Mouse (Mus musculus): ENCODE measurements at regions not wholly inside any gene's neighbourhood (a gene's known extent, or its start where the extent isn't known, plus 50 kb on each side); places are given as distances from the start of the nearest gene placed in this dataset.

DNA sequence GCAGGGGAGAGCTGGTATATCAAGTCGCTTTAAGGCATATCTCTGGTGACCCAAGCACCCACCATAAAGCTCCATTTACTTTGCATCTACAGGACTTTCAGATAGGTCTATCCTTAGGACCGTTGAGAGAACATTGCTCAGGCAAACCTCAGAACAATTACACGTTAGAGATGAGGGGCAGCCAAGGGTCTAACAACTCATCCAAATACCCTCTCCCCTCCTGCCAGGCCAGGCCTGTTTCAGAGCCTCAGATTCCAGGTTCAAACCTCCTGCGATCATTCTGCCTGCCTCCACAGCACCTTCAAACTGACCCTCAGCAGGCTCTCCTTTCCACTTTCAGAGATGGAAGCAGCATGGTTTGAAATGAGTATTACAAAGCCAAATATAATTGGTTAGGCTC, 331.0 kb upstream of the Zfp637 start:
- H3K27me3 ChIP-seq (replicated peaks; ENCODE audit: control insufficient read depth, insufficient read depth, low read length), result no peaks in the 10 kb centered on the region
- H3K4me1 ChIP-seq (replicated peaks; ENCODE audit: control insufficient read depth, insufficient read depth, low read length), result no peaks in the 10 kb centered on the region
- no peaks in the 10 kb centered on the region for H3K9me3 ChIP-seq (ENCODE audit: control insufficient read depth)
- H3K4me3 ChIP-seq (ENCODE audit: low read depth, low read length), result no peak overlapping the region
- no peak overlapping the region for H3K4me2 ChIP-seq (replicated peaks; ENCODE audit: low read depth)
- no peaks in the 10 kb centered on the region for H3K36me3 ChIP-seq (ENCODE audit: control insufficient read depth, insufficient read depth)
- H3K27ac ChIP-seq (ENCODE audit: low read depth, low read length), result no peak overlapping the region
- ATAC-seq, result no peak
- WGBS, result 87% methylated on average over 4 of the region's 4 CpGs
- H3K9ac ChIP-seq (ENCODE audit: low read depth, low read length), result no peak overlapping the region
- TF ChIP-seq CTCF (IDR thresholded peaks at IDR 0.05; ENCODE audit: low read depth), result no peak

DNA sequence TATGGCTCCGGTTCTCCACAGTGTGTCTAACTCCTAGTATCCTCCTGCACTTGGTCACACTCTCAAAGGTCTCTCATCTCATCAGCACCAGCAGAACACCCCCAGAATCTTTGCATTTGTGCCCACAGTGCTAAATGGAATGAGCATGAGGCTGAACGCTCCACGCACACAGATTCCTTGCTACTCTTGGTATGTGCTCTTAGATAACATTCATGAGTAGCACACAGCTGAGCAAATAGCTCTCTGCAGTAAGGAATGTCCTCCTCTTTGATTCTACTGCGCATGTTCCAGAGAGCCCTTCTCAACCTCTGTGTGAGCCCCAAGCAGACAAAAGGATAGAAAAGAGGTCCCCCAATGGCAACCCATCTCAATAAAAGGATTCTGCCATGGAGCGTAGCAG, 326.1 kb upstream of the Zfp637 start:
- no peaks in the 10 kb centered on the region for H3K4me1 ChIP-seq (replicated peaks; ENCODE audit: control insufficient read depth, insufficient read depth, low read length)
- H3K4me2 ChIP-seq (replicated peaks; ENCODE audit: low read depth), result no peak overlapping the region
- TF ChIP-seq CTCF (IDR thresholded peaks at IDR 0.05; ENCODE audit: low read depth), result no peak
- 70% methylated on average over 5 of the region's 5 CpGs for WGBS
- H3K4me3 ChIP-seq (ENCODE audit: low read depth, low read length), result no peak overlapping the region
- ATAC-seq, result no peak
- H3K9me3 ChIP-seq (ENCODE audit: control insufficient read depth), result no peaks in the 10 kb centered on the region
- no peak overlapping the region for H3K9ac ChIP-seq (ENCODE audit: low read depth, low read length)
- H3K27ac ChIP-seq (ENCODE audit: low read depth, low read length), result no peak overlapping the region
- H3K36me3 ChIP-seq (ENCODE audit: control insufficient read depth, insufficient read depth), result no peaks in the 10 kb centered on the region
- no peaks in the 10 kb centered on the region for H3K27me3 ChIP-seq (replicated peaks; ENCODE audit: control insufficient read depth, insufficient read depth, low read length)

DNA sequence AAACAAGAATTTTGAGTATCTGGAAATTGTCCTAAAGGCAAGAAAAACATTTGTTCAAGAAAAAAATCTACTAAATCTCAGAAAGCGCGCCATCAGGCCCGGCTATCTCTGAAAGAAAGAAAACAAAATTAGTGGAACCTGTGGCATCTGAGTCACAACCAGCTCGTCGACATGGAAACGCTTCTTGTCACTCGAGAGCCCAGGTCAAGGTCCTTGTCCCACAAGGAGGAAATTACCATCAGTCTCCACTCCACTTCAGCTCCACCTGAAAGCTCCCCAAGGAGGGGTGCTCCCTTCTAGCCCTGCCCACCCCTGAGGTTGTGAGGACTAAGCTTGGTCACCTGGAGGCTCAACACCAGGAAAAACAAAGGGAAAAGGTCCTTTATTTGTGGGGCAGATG, 324.1 kb upstream of the Zfp637 start:
- 41% methylated on average over 7 of the region's 7 CpGs for WGBS
- ATAC-seq, result no peak

DNA sequence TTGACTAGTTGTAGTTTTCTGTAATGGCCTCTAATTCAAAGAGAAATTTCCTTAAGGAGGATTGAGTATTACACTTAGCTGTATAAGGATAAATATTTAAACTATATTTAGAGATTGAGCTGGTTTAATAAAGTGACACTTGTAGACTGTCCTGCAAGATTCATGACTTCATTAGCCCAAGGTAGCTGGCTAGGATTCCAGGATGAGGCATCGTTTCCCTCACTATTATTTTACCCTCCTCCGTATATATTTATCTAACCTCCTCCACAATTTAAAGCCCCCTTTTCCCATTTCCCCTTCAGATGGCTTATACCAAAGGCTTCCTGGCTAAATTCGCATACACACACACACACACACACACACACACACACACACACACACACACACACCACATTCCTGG, 322.0 kb upstream of the Zfp637 start:
- no peak overlapping the region for H3K4me2 ChIP-seq (replicated peaks; ENCODE audit: low read depth)
- no peaks in the 10 kb centered on the region for H3K4me1 ChIP-seq (replicated peaks; ENCODE audit: control insufficient read depth, insufficient read depth, low read length)
- H3K4me3 ChIP-seq (ENCODE audit: low read depth, low read length), result no peak overlapping the region
- H3K27me3 ChIP-seq (replicated peaks; ENCODE audit: control insufficient read depth, insufficient read depth, low read length), result no peaks in the 10 kb centered on the region
- no peak overlapping the region for H3K27ac ChIP-seq (ENCODE audit: low read depth, low read length)
- no peak for TF ChIP-seq CTCF (IDR thresholded peaks at IDR 0.05; ENCODE audit: low read depth)
- ATAC-seq, result no peak
- 44% methylated on average over 3 of the region's 3 CpGs for WGBS
- no peaks in the 10 kb centered on the region for H3K9me3 ChIP-seq (ENCODE audit: control insufficient read depth)
- H3K9ac ChIP-seq (ENCODE audit: low read depth, low read length), result no peak overlapping the region
- no peaks in the 10 kb centered on the region for H3K36me3 ChIP-seq (ENCODE audit: control insufficient read depth, insufficient read depth)

More for the DNA sequence above, 324.1 kb upstream of the Zfp637 start:
- Histone ChIP-seq H3K4me2 (replicated peaks; ENCODE audit: low read depth) (no peak overlapping the region), H3K4me1 (replicated peaks; ENCODE audit: control insufficient read depth, insufficient read depth, low read length) (no peaks in the 10 kb centered on the region), H3K9me3 (ENCODE audit: control insufficient read depth) (no peaks in the 10 kb centered on the region), H3K27me3 (replicated peaks; ENCODE audit: control insufficient read depth, insufficient read depth, low read length) (no peaks in the 10 kb centered on the region), H3K4me3 (ENCODE audit: low read depth, low read length) (no peak overlapping the region), H3K27ac (ENCODE audit: low read depth, low read length) (no peak overlapping the region), H3K36me3 (ENCODE audit: control insufficient read depth, insufficient read depth) (no peaks in the 10 kb centered on the region), H3K9ac (ENCODE audit: low read depth, low read length) (no peak overlapping the region)
- TF ChIP-seq CTCF (IDR thresholded peaks at IDR 0.05; ENCODE audit: low read depth), result no peak

DNA sequence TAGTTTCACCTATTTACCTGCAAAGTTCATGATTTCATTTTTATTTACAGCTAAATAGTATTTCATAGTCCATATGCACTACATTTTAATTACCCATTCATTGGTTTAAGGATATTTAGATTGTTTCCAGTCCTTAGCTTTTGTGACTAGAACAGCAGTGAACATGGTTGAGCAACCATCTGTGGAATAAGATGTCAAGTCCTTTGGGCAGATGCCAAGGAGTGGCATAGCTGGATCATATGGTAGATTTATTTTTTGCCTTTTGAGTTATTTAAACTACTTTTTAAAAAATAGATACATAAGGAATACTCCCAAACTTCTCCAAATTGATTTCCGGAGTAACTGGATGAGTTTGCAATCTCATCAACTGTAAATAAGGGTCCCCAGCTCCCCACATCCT, 321.5 kb upstream of the Zfp637 start:
- Histone ChIP-seq H3K4me3 (ENCODE audit: low read depth, low read length) (no peak overlapping the region), H3K4me2 (replicated peaks; ENCODE audit: low read depth) (no peak overlapping the region), H3K36me3 (ENCODE audit: control insufficient read depth, insufficient read depth) (no peaks in the 10 kb centered on the region), H3K4me1 (replicated peaks; ENCODE audit: control insufficient read depth, insufficient read depth, low read length) (no peaks in the 10 kb centered on the region), H3K9me3 (ENCODE audit: control insufficient read depth) (no peaks in the 10 kb centered on the region), H3K9ac (ENCODE audit: low read depth, low read length) (no peak overlapping the region), H3K27me3 (replicated peaks; ENCODE audit: control insufficient read depth, insufficient read depth, low read length) (no peaks in the 10 kb centered on the region), H3K27ac (ENCODE audit: low read depth, low read length) (no peak overlapping the region)
- no peak for TF ChIP-seq CTCF (IDR thresholded peaks at IDR 0.05; ENCODE audit: low read depth)
- 95% methylated on average over 1 of the region's 1 CpGs for WGBS
- no peak for ATAC-seq

DNA sequence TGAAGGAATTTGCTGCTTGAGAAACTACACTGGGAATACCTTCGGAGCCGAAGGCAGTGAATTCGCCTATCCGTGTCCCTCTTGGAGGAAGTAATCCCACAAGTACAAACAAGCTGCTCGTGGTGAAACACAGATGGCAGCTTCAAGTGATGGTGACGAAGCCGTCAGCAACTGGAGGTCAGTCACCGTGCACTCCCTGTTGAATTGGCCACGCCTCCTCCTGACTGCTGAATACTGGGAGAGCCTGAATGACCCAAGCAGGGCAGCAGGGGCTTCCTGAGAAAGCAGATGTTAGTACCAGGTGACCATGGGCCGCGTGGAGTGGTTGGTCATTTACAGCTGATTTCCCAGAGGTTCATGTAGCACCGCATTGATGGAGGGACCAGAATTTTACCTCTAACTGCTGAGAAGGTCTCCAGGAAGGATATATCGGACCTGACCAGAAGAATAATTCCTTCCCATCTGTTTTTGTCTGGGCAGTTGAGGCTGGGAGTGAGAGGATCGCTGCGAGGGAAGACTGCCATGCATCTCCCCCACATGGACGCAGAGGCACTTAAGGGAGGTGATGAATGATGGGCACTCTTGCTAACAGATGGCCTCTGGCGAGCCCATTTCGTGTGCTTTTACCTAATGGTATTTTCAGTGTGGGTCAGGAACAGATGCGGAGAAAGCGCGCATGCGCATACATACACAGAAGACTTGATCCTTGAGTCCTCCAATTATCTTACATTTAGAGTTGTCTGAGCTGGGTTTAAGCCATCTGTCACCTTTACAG, 314.6 kb upstream of the Zfp637 start:
- no peak overlapping the region for H3K27ac ChIP-seq (ENCODE audit: low read depth, low read length)
- no peaks in the 10 kb centered on the region for H3K9me3 ChIP-seq (ENCODE audit: control insufficient read depth)
- no peaks in the 10 kb centered on the region for H3K4me1 ChIP-seq (replicated peaks; ENCODE audit: control insufficient read depth, insufficient read depth, low read length)
- no peaks in the 10 kb centered on the region for H3K27me3 ChIP-seq (replicated peaks; ENCODE audit: control insufficient read depth, insufficient read depth, low read length)
- WGBS, result 67% methylated on average over 22 of the region's 22 CpGs
- ATAC-seq, result no peak
- no peak overlapping the region for H3K9ac ChIP-seq (ENCODE audit: low read depth, low read length)
- H3K4me3 ChIP-seq (ENCODE audit: low read depth, low read length), result no peak overlapping the region
- no peak for TF ChIP-seq CTCF (IDR thresholded peaks at IDR 0.05; ENCODE audit: low read depth)
- no peak overlapping the region for H3K4me2 ChIP-seq (replicated peaks; ENCODE audit: low read depth)
- no peaks in the 10 kb centered on the region for H3K36me3 ChIP-seq (ENCODE audit: control insufficient read depth, insufficient read depth)
